Mouse (Mus musculus) ES-Bruce4 (cell line): ENCODE measurements around the gene Elf2. TPM values are rescaled to one million over a fixed set of nuclear protein-coding genes. Genes with fewer than 3 reads are reported as not detected.
A peak's percentile ranks its signal among the peaks of the same experiment; 100 is the strongest.

ENCODE experiments used
- H3K27ac ChIP-seq: 2 replicates; pipeline ENCODE4 v1.5.1; 2012; ENCODE audit warnings: low read length, inconsistent platforms; ENCODE audit not compliant: insufficient read depth
- H3K27me3 ChIP-seq: 2 replicates; pipeline ENCODE4 v1.6.1; 2012; ENCODE audit warnings: mild to moderate bottlenecking, low read length, inconsistent platforms; ENCODE audit not compliant: control insufficient read depth, poor library complexity, insufficient read depth, severe bottlenecking
- H3K36me3 ChIP-seq: 2 replicates; pipeline ENCODE4 v1.6.1; 2012; ENCODE audit warnings: inconsistent platforms, mild to moderate bottlenecking, low read length, moderate library complexity; ENCODE audit not compliant: control insufficient read depth, poor library complexity, insufficient read depth, severe bottlenecking
- H3K4me1 ChIP-seq: one replicate; pipeline ENCODE4 v1.8.1; 2011; ENCODE audit warnings: low read length; ENCODE audit not compliant: control insufficient read depth, insufficient read depth
- H3K4me3 ChIP-seq: 2 replicates; pipeline ENCODE4 v1.5.1; 2011; ENCODE audit warnings: low read depth, mild to moderate bottlenecking, low read length
- H3K9ac ChIP-seq: 2 replicates; pipeline ENCODE4 v1.6.1; 2012; ENCODE audit warnings: low read depth, mild to moderate bottlenecking, inconsistent platforms; ENCODE audit not compliant: poor library complexity, severe bottlenecking
- H3K9me3 ChIP-seq: replicated peaks from 2 replicates; pipeline ENCODE4 v1.6.1; 2012; ENCODE audit warnings: mild to moderate bottlenecking, low read length, inconsistent platforms; ENCODE audit not compliant: control insufficient read depth, poor library complexity, insufficient read depth, severe bottlenecking
- CTCF ChIP-seq: IDR thresholded peaks from one replicate; pipeline ENCODE4 v1.8.1; 2011; ENCODE audit warnings: low read depth, low read length
- EP300 ChIP-seq: IDR thresholded peaks from 2 replicates; pipeline ENCODE4 v1.6.1; 2011; ENCODE audit warnings: low read depth, low read length; ENCODE audit not compliant: insufficient read depth
- POLR2A ChIP-seq: IDR thresholded peaks from one replicate; pipeline ENCODE4 v1.8.1; 2011; ENCODE audit warnings: low read length; ENCODE audit not compliant: insufficient read depth
- polyA plus RNA-seq: library from polyadenylated mRNA; stranded (reverse); fragments of >200 nt; gene quantifications from 2 replicates; pipeline ENCODE4 v1.2.4, GENCODE M21; 2011; ENCODE audit warnings: low read depth; ENCODE audit not compliant: missing spikeins, insufficient read depth, insufficient read length

Elf2 gene
- polyA plus RNA-seq, 1 experiment = 57.7 TPM

DNA sequence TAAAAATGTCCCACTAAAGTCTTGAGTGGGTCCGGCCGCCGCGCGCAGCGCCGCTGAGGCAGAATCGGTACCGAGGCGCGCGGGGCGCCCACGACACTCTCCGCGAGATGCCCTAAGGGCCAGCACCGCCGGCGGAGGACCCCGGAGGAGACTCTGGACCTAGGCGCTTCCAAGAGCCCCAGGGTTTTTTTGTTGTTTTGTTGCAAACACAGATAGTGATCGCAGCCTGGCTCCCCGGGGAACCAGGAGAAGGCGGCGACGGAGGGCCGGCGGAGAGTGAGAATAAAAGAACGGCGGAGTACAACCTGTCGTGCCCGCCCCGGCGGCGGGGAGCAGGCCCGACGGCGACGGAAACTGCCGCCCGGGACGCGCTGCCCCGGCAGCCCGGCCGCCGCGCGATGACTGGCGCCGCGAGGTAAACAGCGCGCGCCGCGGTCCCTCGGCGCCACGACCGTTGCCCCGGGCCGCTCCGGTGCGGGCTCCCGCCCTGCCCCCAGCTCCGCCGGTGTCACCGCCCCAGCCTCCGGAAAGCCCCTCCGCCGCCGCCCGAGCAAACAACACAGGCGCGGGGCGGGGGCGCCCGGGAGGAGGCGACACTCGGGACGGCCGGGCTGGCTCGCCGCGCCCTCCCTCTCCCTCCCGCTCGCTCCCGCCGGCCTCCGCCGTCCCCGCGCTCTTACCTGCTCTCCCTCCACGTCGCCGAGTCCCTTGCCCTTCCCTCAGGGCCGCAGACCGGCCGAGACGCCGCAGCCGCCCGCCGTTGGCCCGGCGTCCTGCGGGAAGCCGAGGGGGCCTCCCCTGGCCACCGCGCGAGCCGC lies 520 bp downstream of the Elf2 start:
- TF ChIP-seq POLR2A (no peak), EP300 (no peak), CTCF (no peak)
- peak overlapping the region; percentile 94 for H3K9ac ChIP-seq
- peak overlapping the region; percentile 64 for H3K4me3 ChIP-seq
- H3K9me3 ChIP-seq = no peaks in the 10 kb centered on the region
- no peaks in the 10 kb centered on the region for H3K4me1 ChIP-seq
- peak overlapping the region; percentile 9; the same call in 1 of the 2 replicates for H3K27ac ChIP-seq
- no peaks in the 10 kb centered on the region for H3K36me3 ChIP-seq
- peaks cover 6% of the 10 kb centered on the region for H3K27me3 ChIP-seq

DNA sequence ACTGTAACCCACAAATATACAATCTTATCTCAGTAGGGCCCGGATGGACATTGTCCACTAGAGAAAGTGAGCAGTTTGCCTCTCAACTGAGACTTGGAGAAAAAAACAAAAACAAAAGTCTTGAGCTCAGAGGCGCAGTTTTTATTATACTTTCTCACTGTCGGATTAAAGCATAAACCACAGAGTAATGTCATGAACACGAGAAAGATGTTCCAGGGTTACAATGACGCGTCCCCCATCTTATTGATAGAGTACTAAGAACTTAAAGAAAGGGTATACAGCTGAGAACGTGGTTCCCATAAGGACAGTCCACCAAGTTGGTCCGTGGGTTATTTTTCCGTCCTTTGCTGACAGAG lies 1.1 kb downstream of the Elf2 start:
- Histone ChIP-seq H3K4me3 (peak overlapping the region; percentile 64), H3K27me3 (peaks cover 6% of the 10 kb centered on the region), H3K9me3 (no peaks in the 10 kb centered on the region), H3K9ac (peak overlapping the region; percentile 94), H3K36me3 (no peaks in the 10 kb centered on the region), H3K4me1 (no peaks in the 10 kb centered on the region), H3K27ac (no peak overlapping the region)
- TF ChIP-seq POLR2A (no peak), CTCF (no peak), EP300 (no peak)

DNA sequence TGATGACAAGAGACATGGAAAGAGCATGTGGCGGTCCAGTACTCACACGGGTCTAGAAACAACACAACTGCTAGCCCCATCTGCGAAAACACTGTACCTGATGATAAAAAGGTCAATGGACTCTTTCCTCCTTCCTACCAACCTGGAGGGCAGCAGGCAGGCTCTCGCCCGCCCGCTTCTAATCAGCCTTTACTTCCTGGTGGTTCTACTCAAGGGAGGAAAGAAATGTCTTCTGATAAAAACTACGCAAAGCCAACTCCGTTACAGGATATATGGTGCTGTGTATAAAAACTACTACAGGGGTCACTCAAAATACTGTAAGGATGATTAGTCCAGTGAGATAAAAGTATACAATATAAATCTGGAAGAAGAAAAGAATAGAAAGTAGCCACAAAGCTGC lies 5.1 kb downstream of the Elf2 start:
- H3K4me1 ChIP-seq = no peaks in the 10 kb centered on the region
- no peak overlapping the region for H3K27ac ChIP-seq
- no peaks in the 10 kb centered on the region for H3K9me3 ChIP-seq
- TF ChIP-seq CTCF = no peak
- H3K4me3 ChIP-seq = no peak overlapping the region
- no peak overlapping the region for H3K9ac ChIP-seq
- H3K27me3 ChIP-seq = 0 out of 2 replicates have a peak, but pooled peaks cover 2% of the 10 kb centered on the region
- H3K36me3 ChIP-seq = no peaks in the 10 kb centered on the region

DNA sequence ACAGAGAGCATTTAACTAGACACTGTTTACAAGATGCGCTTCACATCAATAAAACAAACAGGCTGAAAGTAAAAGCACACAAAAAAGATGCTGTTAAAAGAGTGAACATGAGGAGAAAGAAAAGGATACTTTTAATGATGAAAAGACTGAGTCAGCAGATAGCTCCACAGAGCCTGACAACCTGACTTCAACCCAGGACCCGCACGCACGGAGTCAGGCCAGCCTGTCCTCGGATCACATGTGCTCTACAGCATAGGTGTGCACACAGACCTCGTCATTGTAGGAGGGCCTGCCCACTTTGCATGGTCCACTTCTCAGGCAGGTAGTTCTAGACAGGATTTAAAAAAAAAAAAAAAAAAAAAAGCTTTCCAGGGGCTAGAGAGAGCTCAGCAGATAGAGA lies 6.5 kb downstream of the Elf2 start:
- no peak overlapping the region for H3K27ac ChIP-seq
- TF ChIP-seq EP300 = no peak
- TF ChIP-seq CTCF = no peak
- no peak for TF ChIP-seq POLR2A
- no peaks in the 10 kb centered on the region for H3K27me3 ChIP-seq
- no peaks in the 10 kb centered on the region for H3K36me3 ChIP-seq
- 0 out of 2 replicates have a peak overlapping the region, but pooled peaks have one; percentile 31 for H3K4me3 ChIP-seq
- H3K4me1 ChIP-seq = no peaks in the 10 kb centered on the region
- H3K9me3 ChIP-seq = no peaks in the 10 kb centered on the region
- no peak overlapping the region for H3K9ac ChIP-seq

DNA sequence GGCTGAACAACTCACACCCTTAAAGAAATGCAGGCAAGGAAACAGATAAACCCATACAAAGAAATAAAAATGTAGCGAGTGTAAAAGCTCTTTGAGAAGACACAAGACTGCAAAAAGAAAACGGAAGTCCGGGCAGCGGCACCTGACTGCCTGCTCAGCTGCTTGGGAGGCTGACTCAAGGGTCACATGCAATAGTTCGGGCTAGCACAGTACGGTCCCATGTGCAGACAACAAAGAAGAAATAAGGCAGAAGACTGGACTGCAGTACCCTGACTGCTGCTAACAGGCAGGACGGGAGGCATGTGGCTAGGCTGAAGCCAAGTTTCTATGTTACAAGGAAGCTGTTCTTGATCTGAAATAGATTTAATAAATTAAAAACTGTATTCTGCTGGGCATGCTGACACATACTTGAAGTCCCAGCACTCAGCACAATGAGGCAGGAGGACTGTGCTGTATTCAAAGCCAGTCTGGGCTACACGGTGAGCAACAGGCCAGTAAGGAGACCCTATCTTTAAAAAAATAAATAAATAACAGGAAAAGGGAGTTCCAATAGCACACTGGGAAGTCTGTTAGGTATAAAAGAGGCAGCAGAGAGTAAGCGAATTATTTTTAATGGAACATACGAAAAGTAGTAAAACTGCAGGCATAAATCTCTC lies 7.1 kb downstream of the Elf2 start:
- Histone ChIP-seq H3K9ac (no peak overlapping the region), H3K4me3 (no peak overlapping the region), H3K36me3 (no peaks in the 10 kb centered on the region), H3K4me1 (no peaks in the 10 kb centered on the region), H3K27ac (no peak overlapping the region), H3K27me3 (no peaks in the 10 kb centered on the region), H3K9me3 (no peaks in the 10 kb centered on the region)
- no peak for TF ChIP-seq POLR2A
- TF ChIP-seq EP300 = no peak
- no peak for TF ChIP-seq CTCF

DNA sequence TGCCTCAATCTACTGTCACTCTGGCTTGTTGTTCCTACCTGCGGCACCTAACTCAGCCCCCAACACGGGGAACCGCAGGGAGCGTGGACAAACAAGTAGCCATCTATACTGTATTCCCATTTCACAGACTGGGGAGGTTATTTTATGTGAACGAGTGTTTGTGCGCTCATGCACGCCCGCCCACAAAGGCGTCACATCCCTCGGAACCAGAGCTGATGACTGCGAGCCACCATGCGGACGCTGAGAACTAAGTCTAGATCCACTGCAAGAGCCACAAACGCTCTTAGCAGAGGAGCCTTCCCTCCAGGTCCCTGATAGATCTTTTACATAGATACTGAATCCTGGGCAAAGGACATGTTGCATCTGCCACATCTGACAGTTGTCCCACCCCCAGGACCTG lies 10.4 kb downstream of the Elf2 start:
- H3K27ac ChIP-seq = no peak overlapping the region
- H3K36me3 ChIP-seq = no peaks in the 10 kb centered on the region
- no peaks in the 10 kb centered on the region for H3K27me3 ChIP-seq
- H3K4me1 ChIP-seq = no peaks in the 10 kb centered on the region
- H3K9ac ChIP-seq = no peak overlapping the region
- TF ChIP-seq POLR2A (no peak), EP300 (no peak), CTCF (no peak)
- H3K9me3 ChIP-seq = no peaks in the 10 kb centered on the region; the same call in 1 of the 2 replicates
- peak overlapping the region; percentile 4; the same call in 1 of the 2 replicates for H3K4me3 ChIP-seq
